Mouse (Mus musculus) heart, embryonic 15.5 days (tissue): ENCODE data around the gene Stpg4. TPM values are rescaled to one million over a fixed set of nuclear protein-coding genes. Genes with fewer than 3 reads are reported as not detected.

Experiments used
- ATAC-seq: fragments of 200-750 bp; cut with Nextera tagmentation; replicated peaks from 2 replicates; pipeline ENCODE4 v1.8.0; 2017; ENCODE audit warnings: low read depth, moderate TSS enrichment; ENCODE audit not compliant: insufficient number of reproducible peaks, insufficient read depth, low FRiP score
- H3K27ac ChIP-seq: fragments of 300-500 bp; sonication (generic); 2 replicates; pipeline ENCODE4 v1.5.1; 2015; ENCODE audit warnings: mild to moderate bottlenecking, inconsistent platforms
- H3K27me3 ChIP-seq: fragments of 300-500 bp; sonication (generic); 2 replicates; pipeline ENCODE4 v1.6.1; 2015; ENCODE audit warnings: inconsistent platforms
- H3K36me3 ChIP-seq: fragments of 300-500 bp; sonication (generic); 2 replicates; pipeline ENCODE4 v1.6.1; 2015; ENCODE audit warnings: mild to moderate bottlenecking, inconsistent platforms
- H3K4me1 ChIP-seq: fragments of 300-500 bp; sonication (generic); replicated peaks from 2 replicates; pipeline ENCODE4 v1.6.1; 2015; ENCODE audit warnings: inconsistent platforms
- H3K4me2 ChIP-seq: fragments of 300-500 bp; sonication (generic); 2 replicates; pipeline ENCODE4 v1.6.1; 2015; ENCODE audit warnings: inconsistent platforms, mild to moderate bottlenecking, moderate library complexity
- H3K4me3 ChIP-seq: fragments of 300-500 bp; sonication (generic); 2 replicates; pipeline ENCODE4 v1.5.1; 2015; ENCODE audit warnings: mild to moderate bottlenecking, inconsistent platforms
- H3K9ac ChIP-seq: fragments of 300-500 bp; sonication (generic); 2 replicates; pipeline ENCODE4 v1.6.1; 2015; ENCODE audit warnings: mild to moderate bottlenecking, inconsistent platforms
- H3K9me3 ChIP-seq: fragments of 300-500 bp; sonication (generic); replicated peaks from 2 replicates; pipeline ENCODE4 v1.6.1; 2016; ENCODE audit warnings: inconsistent platforms
- WGBS: fragments of 180-500 bp; shearing (Covaris S2); methylation state at CpG from one replicate; pipeline ENCODE4 v1.1.7; 2015; ENCODE audit warnings: mixed read lengths; 5-methylcytosine and 5-hydroxymethylcytosine counted together
- polyA plus RNA-seq: library from polyadenylated mRNA; unstranded; fragments of >200 nt; fragmentation: Nextera tagmentation; extraction: Ambion mirVana; gene quantifications from 2 replicates; pipeline ENCODE4 v1.2.1, GENCODE M21; 2015

Gene Stpg4
- 0.23 TPM in 1 of 2 replicates, not detected in the other for polyA plus RNA-seq

DNA sequence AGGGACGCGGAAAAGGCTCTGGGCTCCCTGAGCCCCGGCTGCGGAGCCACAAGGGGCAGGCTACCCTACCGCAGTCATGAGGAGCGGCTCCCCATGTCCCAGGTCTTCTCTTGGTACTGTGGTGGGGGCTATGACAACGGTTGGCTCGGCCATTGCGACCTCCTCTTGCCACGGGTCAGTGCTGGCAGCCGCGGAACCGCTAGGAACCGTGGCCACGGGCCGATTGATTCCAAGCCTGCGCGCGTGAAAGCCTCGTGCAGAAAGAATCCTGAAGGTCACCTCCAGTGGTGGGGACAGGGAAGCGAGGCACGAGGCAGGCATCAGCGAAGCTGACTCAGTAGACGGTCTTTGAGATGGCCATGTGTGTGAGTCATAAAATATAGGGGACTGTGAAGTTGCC, at the start of gene Stpg4:
Gene Stpg4 (minus strand): TSS at position 231 of the 400 bp plus-strand sequence.
- 45% methylated on average over 24 of the region's 24 CpGs for WGBS
- Histone ChIP-seq H3K27ac (no peak within 1 kb of the TSS), H3K9ac (no peak within 1 kb of the TSS), H3K27me3 (no peaks in the 10 kb centered on the region), H3K36me3 (peaks cover 17% of the 10 kb centered on the region), H3K4me2 (peak within 1 kb of the TSS; percentile 32), H3K9me3 (no peaks in the 10 kb centered on the region), H3K4me1 (peaks cover 6% of the 10 kb centered on the region; the same call in 1 of the 2 replicates), H3K4me3 (no peak within 1 kb of the TSS)
- no peak; the same call in 1 of the 2 replicates for ATAC-seq

DNA sequence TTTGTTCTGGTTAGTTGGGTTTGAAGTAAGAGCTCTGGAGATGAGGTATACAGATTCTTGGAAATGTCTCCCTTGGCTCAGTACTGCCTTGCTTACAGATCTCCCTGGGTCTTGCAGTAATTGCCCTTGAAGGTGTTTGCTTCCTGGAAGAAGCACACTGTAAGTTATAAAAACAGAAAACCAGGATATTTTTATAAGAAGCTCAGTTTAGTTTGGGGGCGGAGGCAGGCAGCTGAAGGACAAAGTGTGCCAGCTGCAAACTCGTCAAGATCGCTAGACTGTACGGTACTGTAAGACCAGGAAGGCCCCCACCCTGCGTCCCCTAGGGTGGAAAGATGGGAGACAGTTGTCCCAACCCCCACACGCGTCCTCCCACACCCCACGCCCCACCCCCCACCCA, 47.8 kb upstream of the Stpg4 start:
- Histone ChIP-seq H3K36me3 (no peaks in the 10 kb centered on the region), H3K9ac (no peak overlapping the region), H3K27ac (0 out of 2 replicates have a peak overlapping the region, but pooled peaks have one; percentile 6), H3K4me3 (no peak overlapping the region), H3K4me1 (peaks cover 36% of the 10 kb centered on the region), H3K9me3 (no peaks in the 10 kb centered on the region), H3K4me2 (no peak overlapping the region), H3K27me3 (no peaks in the 10 kb centered on the region)
- 48% methylated on average over 8 of the region's 8 CpGs for WGBS
- no peak; the same call in 1 of the 2 replicates for ATAC-seq

GRCm38 (mm10) chr17:87474501-87474795, 46.9 kb upstream of the Stpg4 start:
- H3K9ac ChIP-seq, result peak overlapping the region; percentile 45
- H3K27ac ChIP-seq, result peak overlapping the region; percentile 57
- peaks cover 36% of the 10 kb centered on the region for H3K4me1 ChIP-seq
- H3K36me3 ChIP-seq, result no peaks in the 10 kb centered on the region
- H3K4me3 ChIP-seq, result peak overlapping the region; percentile 45
- WGBS, result 4% methylated on average over 7 of the region's 7 CpGs
- H3K27me3 ChIP-seq, result no peaks in the 10 kb centered on the region
- peak overlapping the region; percentile 81 for H3K4me2 ChIP-seq
- no peaks in the 10 kb centered on the region for H3K9me3 ChIP-seq
- ATAC-seq, result no peak

- no peaks in the 10 kb centered on the region for H3K36me3 ChIP-seq
- peak overlapping the region; percentile 45 for H3K4me3 ChIP-seq
- WGBS, result under 1% methylated on average over 23 of the region's 23 CpGs
- peak; percentile 47; the same call in 1 of the 2 replicates for ATAC-seq
- H3K27ac ChIP-seq, result peak overlapping the region; percentile 57
- peaks cover 36% of the 10 kb centered on the region for H3K4me1 ChIP-seq
- H3K9me3 ChIP-seq, result no peaks in the 10 kb centered on the region
- peak overlapping the region; percentile 81 for H3K4me2 ChIP-seq
- H3K9ac ChIP-seq, result peak overlapping the region; percentile 45
- no peaks in the 10 kb centered on the region for H3K27me3 ChIP-seq
These were observed 46.4 kb upstream of the Stpg4 start for GRCm38 (mm10) chr17:87473736-87474500.

DNA sequence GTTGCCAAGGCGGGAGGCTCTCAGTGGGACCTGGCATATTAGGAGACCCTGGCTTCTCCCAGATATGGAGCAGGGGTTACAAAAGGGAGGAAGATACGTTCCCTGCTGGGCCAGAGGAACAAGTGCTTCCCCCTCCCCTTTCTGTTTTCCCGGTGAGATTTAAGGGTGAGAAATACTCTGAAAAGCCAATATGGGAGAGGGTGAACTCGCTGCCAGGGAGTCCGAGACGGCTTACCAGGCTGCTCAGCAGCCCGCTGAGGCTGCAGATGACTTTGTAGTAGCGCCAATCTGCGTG, 45.8 kb upstream of the Stpg4 start:
- peak overlapping the region; percentile 81 for H3K4me2 ChIP-seq
- H3K4me3 ChIP-seq, result peak overlapping the region; percentile 45
- peak overlapping the region; percentile 57 for H3K27ac ChIP-seq
- H3K9me3 ChIP-seq, result no peaks in the 10 kb centered on the region
- H3K36me3 ChIP-seq, result no peaks in the 10 kb centered on the region
- peaks cover 36% of the 10 kb centered on the region for H3K4me1 ChIP-seq
- no peak for ATAC-seq
- WGBS, result 7% methylated on average over 9 of the region's 9 CpGs
- H3K27me3 ChIP-seq, result no peaks in the 10 kb centered on the region
- peak overlapping the region; percentile 45 for H3K9ac ChIP-seq

GRCm38 (mm10) chr17:87472879-87473278, 45.3 kb upstream of the Stpg4 start:
- no peak for ATAC-seq
- Histone ChIP-seq H3K4me3 (peak overlapping the region; percentile 45), H3K9ac (0 out of 2 replicates have a peak overlapping the region, but pooled peaks have one; percentile 45)

DNA sequence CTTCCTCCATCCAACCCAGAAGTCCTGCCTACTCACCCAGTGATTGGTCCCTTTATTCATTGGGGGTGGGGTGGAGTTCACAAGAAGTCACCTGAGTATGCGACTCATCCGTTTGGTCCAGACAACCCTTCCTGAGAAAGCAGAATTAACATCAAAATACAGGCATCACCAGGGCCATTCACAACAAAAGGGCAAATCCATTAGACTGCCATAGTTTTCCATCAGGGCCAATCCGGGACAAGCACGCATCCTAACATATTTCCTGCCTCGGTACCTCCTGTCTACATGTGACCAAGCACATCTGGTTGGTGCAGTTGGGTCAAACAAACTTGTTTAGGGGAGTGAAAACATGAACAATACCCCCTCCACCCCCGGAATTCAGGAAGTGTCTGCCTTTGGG, 44.1 kb upstream of the Stpg4 start:
- no peak for ATAC-seq
- no peaks in the 10 kb centered on the region for H3K9me3 ChIP-seq
- no peak overlapping the region for H3K27ac ChIP-seq
- no peaks in the 10 kb centered on the region for H3K27me3 ChIP-seq
- H3K4me1 ChIP-seq, result peaks cover 30% of the 10 kb centered on the region
- H3K4me2 ChIP-seq, result no peak overlapping the region
- H3K4me3 ChIP-seq, result no peak overlapping the region
- 67% methylated on average over 6 of the region's 6 CpGs for WGBS
- H3K36me3 ChIP-seq, result no peaks in the 10 kb centered on the region
- no peak overlapping the region for H3K9ac ChIP-seq

More at GRCm38 (mm10) chr17:87472879-87473278, 45.3 kb upstream of the Stpg4 start:
- Histone ChIP-seq H3K36me3 (no peaks in the 10 kb centered on the region), H3K27ac (peak overlapping the region; percentile 57), H3K4me1 (peaks cover 32% of the 10 kb centered on the region), H3K4me2 (peak overlapping the region; percentile 81), H3K9me3 (no peaks in the 10 kb centered on the region), H3K27me3 (no peaks in the 10 kb centered on the region)
- 28% methylated on average over 10 of the region's 10 CpGs for WGBS

DNA sequence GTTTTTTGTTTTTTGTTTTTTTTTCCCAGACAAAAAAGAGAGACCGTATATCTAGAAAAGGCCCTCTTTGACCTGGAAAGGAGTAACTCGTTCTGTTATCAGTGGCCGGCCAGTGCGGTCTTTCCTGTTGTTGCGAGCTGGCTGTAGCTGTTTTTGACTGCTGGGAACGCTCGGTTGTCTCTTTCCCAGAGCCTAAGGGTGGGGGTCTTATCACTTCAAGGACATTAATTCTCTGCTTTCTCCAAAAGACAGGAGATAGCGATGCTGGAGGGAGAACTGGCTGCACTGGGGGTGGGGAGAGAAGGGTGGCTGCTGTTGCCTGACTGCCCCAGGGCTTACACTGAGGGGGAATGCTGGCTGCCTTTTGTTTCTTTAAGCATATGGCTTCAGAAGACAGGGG, 43.3 kb upstream of the Stpg4 start:
- no peaks in the 10 kb centered on the region for H3K9me3 ChIP-seq
- H3K4me2 ChIP-seq, result no peak overlapping the region
- 0 out of 2 replicates have a peak, but pooled peaks have one; percentile 11 for ATAC-seq
- H3K36me3 ChIP-seq, result no peaks in the 10 kb centered on the region
- no peak overlapping the region for H3K27ac ChIP-seq
- H3K27me3 ChIP-seq, result no peaks in the 10 kb centered on the region
- peaks cover 30% of the 10 kb centered on the region for H3K4me1 ChIP-seq
- no peak overlapping the region for H3K4me3 ChIP-seq
- WGBS, result 33% methylated on average over 8 of the region's 8 CpGs
- H3K9ac ChIP-seq, result no peak overlapping the region

- 60% methylated on average over 8 of the region's 8 CpGs for WGBS
- Histone ChIP-seq H3K27me3 (no peaks in the 10 kb centered on the region), H3K9me3 (no peaks in the 10 kb centered on the region), H3K4me1 (peaks cover 28% of the 10 kb centered on the region), H3K27ac (no peak overlapping the region), H3K36me3 (no peaks in the 10 kb centered on the region), H3K9ac (no peak overlapping the region), H3K4me2 (no peak overlapping the region), H3K4me3 (no peak overlapping the region)
- ATAC-seq, result no peak
These were observed 42.7 kb upstream of the Stpg4 start for GRCm38 (mm10) chr17:87470282-87470681.

GRCm38 (mm10) chr17:87469428-87469827, 41.9 kb upstream of the Stpg4 start:
- Histone ChIP-seq H3K36me3 (no peaks in the 10 kb centered on the region), H3K27ac (no peak overlapping the region), H3K4me2 (no peak overlapping the region), H3K4me3 (no peak overlapping the region), H3K27me3 (no peaks in the 10 kb centered on the region), H3K4me1 (peaks cover 19% of the 10 kb centered on the region), H3K9ac (no peak overlapping the region), H3K9me3 (no peaks in the 10 kb centered on the region)
- ATAC-seq, result no peak
- WGBS, result 63% methylated on average over 8 of the region's 8 CpGs

- no peak for ATAC-seq
- Histone ChIP-seq H3K4me3 (no peak overlapping the region), H3K4me1 (peaks cover 12% of the 10 kb centered on the region), H3K9me3 (no peaks in the 10 kb centered on the region), H3K36me3 (no peaks in the 10 kb centered on the region), H3K27me3 (no peaks in the 10 kb centered on the region), H3K9ac (no peak overlapping the region), H3K27ac (no peak overlapping the region), H3K4me2 (no peak overlapping the region)
- WGBS, result 58% methylated on average over 5 of the region's 5 CpGs
These were observed 41.1 kb upstream of the Stpg4 start for GRCm38 (mm10) chr17:87468616-87469015.

- Histone ChIP-seq H3K4me1 (peaks cover 33% of the 10 kb centered on the region), H3K27me3 (no peaks in the 10 kb centered on the region), H3K4me3 (no peak overlapping the region), H3K27ac (no peak overlapping the region), H3K9me3 (no peaks in the 10 kb centered on the region), H3K36me3 (no peaks in the 10 kb centered on the region), H3K9ac (no peak overlapping the region), H3K4me2 (no peak overlapping the region)
- 52% methylated on average over 3 of the region's 3 CpGs for WGBS
- ATAC-seq, result no peak
These were observed 34.0 kb upstream of the Stpg4 start for GRCm38 (mm10) chr17:87461499-87461896.
